Mouse (Mus musculus) c-Kit-positive CD71-negative TER-119-negative erythroid progenitor cells, embryonic 14.5 days (primary cell): ENCODE results near the gene Megf6.

Experiments
- DNase-seq: peaks from one replicate; pipeline ENCODE4 v3.0.0-alpha.2; 2013; ENCODE audit warnings: low read depth

Gene Megf6

GRCm38 (mm10) chr4:154170506-154171150, at the start of gene Megf6:
Gene Megf6, plus strand, starts transcription at chr4:154170730.
- DNase-seq = no peak

GRCm38 (mm10) chr4:154121800-154122199, 48.7 kb upstream of the Megf6 start:
- DNase-seq = no peak

GRCm38 (mm10) chr4:154122374-154122773, 48.2 kb upstream of the Megf6 start:
- no peak for DNase-seq

- no peak for DNase-seq
These were observed 47.0 kb upstream of the Megf6 start for GRCm38 (mm10) chr4:154123553-154123952.

GRCm38 (mm10) chr4:154125202-154125601, 45.3 kb upstream of the Megf6 start:
- DNase-seq = no peak

GRCm38 (mm10) chr4:154127273-154127672, 43.3 kb upstream of the Megf6 start:
- DNase-seq = no peak

- DNase-seq = no peak
These were observed 40.6 kb upstream of the Megf6 start for GRCm38 (mm10) chr4:154129950-154130349.

- DNase-seq = no peak
These were observed 38.6 kb upstream of the Megf6 start for GRCm38 (mm10) chr4:154131894-154132293.

- DNase-seq = no peak
These were observed 35.7 kb upstream of the Megf6 start for GRCm38 (mm10) chr4:154134803-154135202.

- no peak for DNase-seq
These were observed 33.4 kb upstream of the Megf6 start for GRCm38 (mm10) chr4:154137139-154137538.

- DNase-seq = no peak
These were observed 30.8 kb upstream of the Megf6 start for GRCm38 (mm10) chr4:154139671-154140181.

GRCm38 (mm10) chr4:154140182-154140212, 30.5 kb upstream of the Megf6 start, which contains the start of gene Trp73:
Gene Trp73, minus strand, starts transcription at chr4:154140208.
- no peak for DNase-seq

GRCm38 (mm10) chr4:154140213-154141008, 30.1 kb upstream of the Megf6 start:
- no peak for DNase-seq

GRCm38 (mm10) chr4:154141009-154141867, 29.3 kb upstream of the Megf6 start:
- DNase-seq = no peak

- DNase-seq = peak; percentile 79
These were observed 28.1 kb upstream of the Megf6 start, which contains the start of gene Wrap73 for GRCm38 (mm10) chr4:154142211-154143040. Gene Wrap73, plus strand, starts transcription at chr4:154142372.

- DNase-seq = no peak
These were observed 25.8 kb upstream of the Megf6 start for GRCm38 (mm10) chr4:154144712-154145111.

- DNase-seq = no peak
These were observed 24.2 kb upstream of the Megf6 start for GRCm38 (mm10) chr4:154146342-154146741.

- no peak for DNase-seq
These were observed 16.4 kb upstream of the Megf6 start for GRCm38 (mm10) chr4:154154104-154154503.

- DNase-seq = no peak
These were observed 14.5 kb upstream of the Megf6 start for GRCm38 (mm10) chr4:154156050-154156449.

GRCm38 (mm10) chr4:154157970-154158662, 12.4 kb upstream of the Megf6 start:
- no peak for DNase-seq

- DNase-seq = peak; percentile 88
These were observed 11.5 kb upstream of the Megf6 start for GRCm38 (mm10) chr4:154159002-154159401.
